Mouse (Mus musculus) gastrocnemius, postnatal 14 days (tissue): Measurements from ENCODE around the gene Efna2. TPM values are rescaled to one million over a fixed set of nuclear protein-coding genes. Genes with fewer than 3 reads are reported as not detected.

Source experiments
- DNase-seq: peaks from one replicate; pipeline ENCODE4 v3.0.0; 2021; ENCODE audit warnings: mixed read lengths
- intact Hi-C: fragments of 180-260 bp; cut with DNase I; formaldehyde crosslinking; loops from one replicate; pipeline ENCODE4 v1.15.1; 2025; ENCODE audit warnings: low total_unique reads
- total RNA-seq, 2 experiments: library from RNA; stranded (reverse); gene quantifications; 2 replicates each; pipeline ENCODE4 v1.2.3; 2021

The Efna2 gene
- total RNA-seq, 2 experiments from 2014 or later: 0.58 to 0.98 TPM

DNA sequence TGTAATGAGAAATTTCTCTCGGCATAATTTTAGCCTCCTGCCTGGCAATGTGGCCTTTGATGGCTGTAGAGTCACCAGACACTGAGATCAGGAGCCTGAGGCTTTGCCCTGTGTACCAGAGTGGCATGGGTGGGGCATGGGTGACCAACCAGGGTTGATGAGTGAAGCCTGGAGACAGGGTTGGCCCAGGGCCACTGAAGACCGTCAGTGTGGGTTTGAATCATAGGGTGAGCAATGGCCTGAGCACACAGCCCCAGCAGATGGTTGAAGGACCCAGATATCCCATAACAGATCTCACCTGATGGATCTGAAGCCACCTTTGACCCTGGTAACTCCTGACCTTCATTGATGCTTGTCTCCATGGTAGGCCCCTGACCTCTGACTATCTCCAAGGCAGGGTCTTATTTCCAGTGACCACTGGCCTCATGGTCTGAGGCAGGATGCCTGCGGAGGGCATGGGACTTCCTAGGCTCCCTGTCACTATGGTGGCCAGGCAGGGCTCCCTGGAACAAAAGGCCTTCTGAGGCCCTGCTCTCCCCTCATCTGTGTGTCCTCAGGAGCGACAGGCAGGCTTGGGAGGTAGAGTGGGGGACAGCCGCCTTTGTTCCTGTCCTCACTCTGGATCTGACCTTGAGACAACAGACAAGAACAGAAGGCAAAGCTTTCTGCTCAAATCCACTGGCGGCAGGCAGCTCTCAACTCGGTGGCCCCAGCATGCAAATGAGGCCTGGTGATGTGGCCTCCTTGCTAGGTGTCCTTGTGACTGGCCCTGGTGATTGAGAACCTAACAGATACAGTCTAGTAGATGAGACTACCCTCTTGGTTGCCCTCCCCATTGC, 1.6 kb upstream of the Efna2 start:
- no peak for DNase-seq
- intact Hi-C loops: loop anchor here (2.0 kb wide), 1 partner anchor 67 kb away; no protein-coding TSS in a partner anchor

DNA sequence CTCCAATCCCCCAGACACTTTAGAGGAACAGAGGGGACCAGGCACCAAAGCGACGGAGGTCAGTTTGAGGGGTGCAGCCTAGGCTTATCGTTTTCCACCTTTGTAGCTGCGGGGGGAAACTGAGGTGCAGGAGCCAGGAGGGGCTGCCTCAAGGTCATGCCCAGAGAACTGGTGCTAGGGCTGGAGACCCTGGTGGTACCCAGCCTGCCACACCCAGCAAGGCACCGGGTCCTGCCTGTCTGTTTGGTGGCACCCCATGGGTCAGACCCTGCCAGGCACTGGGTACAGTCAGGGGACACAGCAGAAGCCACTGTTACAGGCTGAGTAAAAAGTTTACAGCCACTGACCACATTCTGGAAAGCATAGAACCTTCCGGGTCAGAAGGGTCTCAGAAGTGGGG, 1.0 kb downstream of the Efna2 start:
- no peak for DNase-seq
- intact Hi-C loops: no loop called here

DNA sequence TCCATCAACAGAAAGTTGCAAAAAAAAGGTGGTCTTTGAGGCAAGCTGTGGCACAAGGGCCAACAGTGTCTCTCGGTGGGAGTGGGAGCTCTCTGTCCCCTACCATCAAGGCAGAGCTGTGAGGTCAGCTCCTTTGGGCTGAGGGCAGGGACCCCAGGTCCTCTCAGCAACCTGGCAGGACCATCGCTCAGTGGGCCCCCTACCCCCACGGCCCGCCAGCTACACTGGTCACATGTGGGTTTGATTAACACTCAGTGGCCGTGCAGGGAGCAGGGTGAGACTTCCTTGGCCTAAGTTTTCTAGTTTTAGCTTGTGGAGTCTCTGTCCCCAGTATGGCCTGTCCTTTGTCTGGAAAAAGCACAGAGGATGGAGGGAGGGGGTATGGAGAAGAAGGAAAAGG, 1.5 kb downstream of the Efna2 start:
- intact Hi-C loops: no loop called here
- no peak for DNase-seq

DNA sequence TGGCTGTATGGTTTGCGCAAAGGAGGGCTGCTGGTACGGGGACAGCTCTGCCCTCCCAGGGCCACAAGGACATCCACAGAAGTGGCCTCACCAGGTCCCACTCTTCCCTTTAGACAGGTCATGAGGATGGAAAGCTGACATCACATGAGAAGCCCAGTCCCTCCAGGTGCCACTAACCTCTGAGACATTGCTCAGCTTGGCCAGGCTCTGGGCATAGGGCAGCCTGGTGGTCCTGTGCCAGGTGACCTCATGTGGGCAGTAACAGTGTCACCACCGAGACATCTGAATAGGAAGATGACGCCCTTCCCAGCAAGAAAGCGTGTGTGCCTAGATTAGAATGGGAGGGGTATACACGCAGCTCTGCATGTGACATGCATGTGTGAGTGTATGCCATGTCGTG, 3.3 kb downstream of the Efna2 start:
- no peak for DNase-seq
- intact Hi-C loops: no loop called here

DNA sequence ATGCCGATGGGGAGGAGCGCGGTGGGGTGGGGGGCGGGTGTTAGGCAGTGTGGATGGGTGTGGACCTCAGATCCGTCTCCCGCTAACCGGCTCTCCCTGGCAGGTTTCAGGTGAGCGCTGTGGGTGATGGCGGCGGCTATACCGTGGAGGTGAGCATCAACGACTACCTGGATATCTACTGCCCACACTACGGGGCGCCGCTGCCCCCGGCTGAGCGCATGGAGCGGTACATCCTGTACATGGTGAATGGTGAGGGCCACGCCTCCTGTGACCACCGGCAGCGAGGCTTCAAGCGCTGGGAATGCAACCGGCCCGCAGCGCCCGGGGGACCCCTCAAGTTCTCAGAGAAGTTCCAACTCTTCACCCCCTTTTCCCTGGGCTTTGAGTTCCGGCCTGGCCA, 7.4 kb downstream of the Efna2 start:
- DNase-seq: no peak
- intact Hi-C loops: no loop called here

DNA sequence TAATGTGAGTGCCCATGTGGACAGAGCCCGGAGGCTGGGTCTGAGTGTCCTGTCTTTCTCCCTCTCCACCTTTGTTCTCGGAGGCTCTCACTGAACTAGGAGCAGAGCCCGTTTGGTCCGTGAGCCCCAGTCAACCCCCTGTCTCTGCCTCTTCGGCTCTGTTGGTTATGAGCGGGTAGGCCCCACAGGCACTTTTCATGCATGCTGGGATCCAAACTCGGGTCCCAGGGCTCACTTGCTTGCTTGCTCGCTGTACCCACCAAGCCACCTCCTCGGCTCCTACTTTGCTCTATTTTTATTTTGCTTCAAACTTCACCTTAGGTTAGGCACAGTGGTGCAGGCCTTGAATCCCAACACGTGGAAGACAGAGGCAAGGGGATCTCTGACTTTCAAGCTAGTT, 8.5 kb downstream of the Efna2 start:
- intact Hi-C loops: no loop called here

DNA sequence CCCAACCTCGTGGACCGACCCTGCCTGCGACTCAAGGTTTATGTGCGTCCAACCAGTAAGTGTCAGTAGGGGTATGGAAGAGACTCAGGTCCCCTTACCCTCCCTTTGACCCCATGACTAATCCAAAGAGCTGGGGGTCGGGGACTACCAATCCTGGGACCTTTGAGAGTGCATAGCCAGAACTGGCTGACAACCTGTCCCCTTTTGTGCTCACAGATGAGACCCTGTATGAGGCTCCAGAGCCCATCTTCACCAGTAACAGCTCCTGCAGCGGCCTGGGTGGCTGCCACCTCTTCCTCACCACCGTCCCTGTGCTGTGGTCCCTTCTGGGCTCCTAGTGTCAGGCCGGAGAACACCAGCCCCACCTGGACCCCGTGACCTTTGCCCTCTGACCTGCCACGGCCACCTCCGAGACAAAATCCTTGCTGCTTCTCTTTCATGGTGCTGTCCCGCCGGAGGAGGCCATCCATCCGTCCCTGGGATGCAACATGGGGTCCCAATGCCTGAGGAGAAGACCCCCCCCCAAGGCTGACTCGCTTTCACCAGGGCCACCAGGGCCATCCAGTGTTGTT, 9.3 kb downstream of the Efna2 start:
- intact Hi-C loops: no loop called here
- DNase-seq: no peak

More for the DNA sequence above, 8.5 kb downstream of the Efna2 start:
- no peak for DNase-seq

DNA sequence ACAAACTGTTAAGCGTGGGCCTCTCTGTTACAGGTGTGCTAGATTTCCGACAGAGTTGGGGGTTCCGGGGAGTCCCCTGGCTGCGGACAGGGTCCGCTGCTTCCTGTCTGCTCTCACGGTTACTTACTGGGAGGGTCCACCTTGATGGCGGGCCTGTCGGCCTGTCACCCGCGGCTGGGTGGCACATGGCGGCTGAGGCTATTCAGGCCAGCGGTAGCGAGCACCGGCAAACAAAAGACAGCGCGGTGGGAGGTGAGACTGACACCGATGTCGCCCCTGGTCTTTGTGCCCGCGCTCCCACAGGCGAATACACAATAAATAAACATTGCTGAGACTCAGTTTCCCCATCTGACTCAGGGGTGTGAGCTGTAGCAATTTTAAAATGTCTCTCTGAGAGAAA, 10.7 kb downstream of the Efna2 start:
- DNase-seq: no peak
- intact Hi-C loops: no loop called here

DNA sequence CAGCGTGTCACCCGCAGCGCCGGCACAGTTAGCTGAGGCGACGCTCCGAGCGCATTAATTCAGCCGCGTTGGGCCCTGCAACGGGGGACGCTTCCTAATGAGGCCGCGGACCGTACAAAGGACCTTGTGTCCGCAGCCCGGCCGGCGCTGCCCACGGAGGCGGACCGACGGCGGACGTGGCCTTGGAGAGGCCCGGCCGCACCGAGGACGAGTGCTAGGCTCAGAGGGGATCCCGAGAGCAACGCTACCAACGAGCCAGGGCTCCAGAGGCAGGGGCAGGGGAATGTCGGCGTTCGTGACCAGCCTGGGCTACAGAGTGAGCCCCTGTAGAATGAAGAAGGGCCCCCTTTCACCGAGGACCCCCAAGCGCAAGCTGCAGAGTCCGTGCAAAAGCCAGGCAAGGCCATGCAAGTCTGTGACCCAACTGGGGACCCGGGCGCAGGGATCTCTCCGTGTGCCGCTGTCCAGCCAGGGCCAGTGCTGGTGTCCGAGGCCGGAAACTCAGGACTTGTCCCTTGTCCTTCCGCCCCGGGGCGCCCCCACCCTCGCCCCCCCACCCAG, 11.3 kb downstream of the Efna2 start:
- intact Hi-C loops: no loop called here
- peak; percentile 54 for DNase-seq

DNA sequence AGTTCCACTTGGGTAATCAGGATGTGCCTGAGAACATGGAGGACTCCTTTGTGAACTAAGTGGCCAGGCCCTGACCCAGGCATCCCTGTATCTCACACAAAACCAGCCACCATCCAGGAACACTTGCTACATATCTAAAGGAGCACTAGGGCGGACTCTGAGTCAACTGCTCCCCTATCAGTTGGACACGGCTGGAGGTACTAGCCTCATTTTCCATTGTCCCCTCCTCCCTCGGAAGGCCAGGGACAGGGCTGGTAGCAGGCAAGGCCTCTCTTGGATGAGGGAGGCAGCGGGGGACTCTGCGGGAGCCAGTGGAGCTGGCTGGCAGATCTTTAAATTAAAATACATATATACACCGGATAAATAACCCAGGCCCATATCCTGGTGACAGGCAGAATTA, 14.7 kb downstream of the Efna2 start:
- intact Hi-C loops: no loop called here
- no peak for DNase-seq

DNA sequence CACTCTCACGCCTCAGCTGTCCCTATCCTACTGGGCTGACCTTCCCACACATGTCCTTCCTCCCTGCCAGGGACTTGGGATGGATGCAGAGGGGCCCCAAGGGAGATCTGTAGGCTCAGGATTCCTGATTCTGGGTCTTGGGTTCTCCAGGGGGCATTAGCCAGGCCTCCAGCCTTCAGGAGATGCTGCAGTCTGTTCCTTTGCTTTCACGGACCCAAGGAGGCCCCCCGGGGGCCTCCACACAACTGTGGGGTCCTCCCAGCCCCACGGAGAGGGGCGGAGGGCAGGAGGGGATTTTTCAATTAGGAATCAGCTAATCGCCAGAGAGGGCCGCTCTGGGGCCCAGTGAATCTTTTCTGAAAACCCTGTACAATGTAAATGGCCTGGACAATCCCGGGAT, 15.2 kb downstream of the Efna2 start:
- intact Hi-C loops: no loop called here
- DNase-seq: no peak

DNA sequence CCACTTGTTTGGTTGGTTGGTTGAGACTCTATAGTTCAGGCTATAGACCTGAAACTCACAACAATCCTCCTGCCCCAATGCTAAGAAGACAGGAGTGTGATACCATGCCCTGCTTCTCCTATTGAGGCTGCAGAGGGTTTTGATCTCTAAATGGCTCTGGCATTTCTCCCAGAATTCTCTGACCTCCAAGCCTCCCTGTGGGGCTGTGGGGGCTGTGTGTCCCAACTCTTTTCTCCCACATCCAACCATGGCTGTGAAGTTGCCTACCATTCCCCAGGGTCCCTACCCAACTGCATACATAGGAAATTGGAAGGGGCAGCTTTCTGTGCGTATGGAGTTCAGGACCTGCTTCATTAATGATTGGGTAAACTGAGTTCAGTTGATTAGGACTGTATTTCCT, 16.9 kb downstream of the Efna2 start:
- intact Hi-C loops: no loop called here
- no peak for DNase-seq

DNA sequence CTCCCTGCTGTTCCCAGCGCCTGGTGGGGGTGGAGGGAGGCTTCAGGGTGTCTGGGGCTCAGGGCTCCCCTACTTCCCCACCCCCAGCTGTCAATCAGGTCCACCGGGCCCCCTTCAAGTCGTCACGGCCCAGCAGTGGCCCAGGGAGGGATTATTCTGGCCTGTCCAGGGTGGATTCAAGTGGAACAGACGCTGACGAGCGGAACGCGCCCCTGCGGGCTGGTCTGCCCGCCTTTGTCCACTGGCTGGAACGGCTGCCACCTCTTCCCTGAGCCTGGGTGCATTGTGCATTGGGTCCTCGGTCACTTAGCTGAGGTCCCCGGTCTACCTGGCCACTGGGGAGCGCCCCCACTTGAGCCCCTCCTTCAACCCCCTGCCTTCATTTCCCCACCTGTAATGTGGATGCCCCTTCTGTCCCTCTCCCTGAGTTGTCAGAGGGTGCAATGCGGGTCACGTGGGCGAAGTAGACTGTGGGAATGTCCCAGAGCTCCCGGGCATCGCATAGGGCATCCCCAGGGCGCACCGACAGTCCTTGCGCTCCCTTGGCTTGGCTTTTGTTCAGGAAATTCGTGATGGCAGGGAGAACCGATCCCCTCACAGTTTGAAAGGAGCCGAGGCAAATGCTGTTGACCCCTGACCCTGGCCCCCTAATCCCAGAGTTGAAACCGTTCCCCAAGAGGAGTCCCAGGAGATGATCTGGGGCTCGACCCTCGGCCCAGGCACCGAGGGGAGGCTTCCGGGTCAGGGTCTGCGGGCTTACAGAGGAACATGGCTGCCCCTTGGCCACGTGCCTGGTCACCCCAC, 17.7 kb downstream of the Efna2 start:
- no peak for DNase-seq
- intact Hi-C loops: no loop called here

DNA sequence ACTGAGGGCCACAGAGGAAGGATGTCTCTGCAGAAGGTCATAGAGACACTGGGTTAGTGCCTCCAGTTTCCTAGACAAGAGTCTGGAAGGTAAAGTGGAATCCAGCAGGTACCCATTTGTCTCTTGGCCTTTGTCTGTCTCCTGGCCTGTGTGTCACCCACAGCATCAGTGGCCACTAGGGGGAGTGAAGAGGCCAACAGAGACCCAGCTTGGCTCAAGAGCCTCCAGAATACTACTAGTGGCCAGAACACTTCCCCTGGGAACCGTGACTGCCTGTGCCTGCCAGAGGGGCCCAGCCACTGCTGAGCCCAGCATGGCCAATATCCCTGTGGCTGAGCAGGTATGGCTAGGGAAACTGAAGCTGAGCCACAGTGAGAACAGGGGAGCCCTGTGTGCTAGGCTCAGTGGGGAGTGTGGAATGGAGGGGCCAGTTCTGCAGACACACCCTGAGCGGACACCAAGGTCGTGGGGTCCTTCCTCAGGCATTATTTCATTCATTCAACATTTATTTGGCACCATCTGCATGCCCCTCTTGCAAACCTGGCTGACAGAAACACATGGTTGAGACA, 20.2 kb downstream of the Efna2 start:
- peak; percentile 84 for DNase-seq
- intact Hi-C loops: no loop called here

DNA sequence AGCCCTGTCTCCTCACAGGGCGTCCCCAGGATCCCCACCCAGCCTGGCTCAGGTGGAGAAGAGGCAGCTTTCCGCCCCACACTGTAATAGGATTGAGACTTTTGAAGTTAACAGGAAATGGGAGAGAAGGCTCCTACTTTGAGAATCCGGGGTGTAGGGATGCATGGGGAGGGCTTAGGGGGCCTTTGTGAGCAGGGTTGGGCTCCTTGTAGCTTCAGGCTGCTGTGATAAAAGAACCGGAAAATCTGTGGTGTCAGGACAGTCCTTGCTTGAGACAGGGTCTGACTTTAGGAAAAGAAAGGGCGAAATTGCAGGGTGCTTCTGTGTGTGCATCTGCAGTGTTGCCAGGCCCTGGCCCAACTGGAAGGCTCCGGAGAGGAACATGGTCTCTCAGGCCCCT, 21.2 kb downstream of the Efna2 start:
- intact Hi-C loops: no loop called here

DNA sequence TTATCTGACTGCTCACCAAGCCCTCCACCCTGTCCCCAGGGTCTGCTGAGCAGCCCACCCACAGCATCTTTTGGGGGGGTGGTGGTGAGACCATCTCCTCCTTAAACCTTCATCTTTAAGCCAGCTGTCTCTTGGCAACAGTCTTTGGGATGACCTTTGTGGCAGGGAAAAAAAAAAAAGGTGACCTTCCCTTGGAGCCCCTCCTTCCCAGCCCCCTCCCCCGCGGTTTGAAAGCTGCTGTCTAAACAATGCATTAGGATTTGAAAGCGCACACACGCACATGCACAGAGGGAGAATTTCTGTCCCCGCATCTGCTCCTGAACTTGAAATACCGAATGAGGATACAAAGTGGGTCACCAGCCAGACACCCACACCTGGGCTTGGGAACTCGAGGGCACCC, 24.8 kb downstream of the Efna2 start:
- intact Hi-C loops: no loop called here
- no peak for DNase-seq

More for the DNA sequence above, 21.2 kb downstream of the Efna2 start:
- no peak for DNase-seq

DNA sequence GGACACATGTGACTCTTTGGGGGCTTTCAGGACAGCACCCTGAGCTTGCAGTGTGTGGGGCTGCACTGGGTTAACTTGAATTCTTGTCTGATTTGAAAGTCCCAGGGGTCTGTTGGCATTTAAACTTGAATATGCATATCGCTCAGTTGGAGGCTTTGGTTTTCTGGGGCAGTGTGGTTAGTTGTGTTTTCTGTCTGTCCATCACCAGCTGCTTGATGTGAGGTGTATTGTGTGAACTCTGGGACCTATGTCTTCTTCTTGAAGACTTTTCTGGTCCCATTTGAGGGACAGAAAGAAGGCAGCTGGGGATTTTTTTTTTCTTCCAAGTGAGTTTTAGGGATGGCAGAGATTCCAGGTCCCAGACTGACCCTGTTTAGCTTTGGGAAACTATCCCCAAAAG, 27.9 kb downstream of the Efna2 start:
- DNase-seq: no peak
- intact Hi-C loops: no loop called here

DNA sequence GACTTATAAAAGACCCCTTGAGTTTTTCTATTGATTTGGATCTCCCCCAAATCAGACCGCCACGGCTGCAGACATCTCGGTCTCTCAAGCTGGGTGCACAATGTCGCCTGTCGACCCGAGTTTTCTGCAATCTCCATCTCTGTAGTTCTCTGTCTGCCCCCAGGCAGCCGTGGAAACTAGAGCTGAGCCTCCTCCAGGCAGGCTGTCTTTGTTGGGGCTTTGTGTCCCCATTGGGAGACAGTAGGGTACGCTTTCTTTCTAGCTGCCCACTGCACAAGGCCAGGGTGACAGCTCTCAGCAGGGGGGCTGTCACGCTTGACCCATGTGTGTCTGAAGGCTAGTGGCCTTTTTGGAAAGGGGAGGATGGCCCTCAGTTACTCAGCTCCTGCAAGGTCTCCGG, 28.4 kb downstream of the Efna2 start:
- intact Hi-C loops: no loop called here
- DNase-seq: no peak

DNA sequence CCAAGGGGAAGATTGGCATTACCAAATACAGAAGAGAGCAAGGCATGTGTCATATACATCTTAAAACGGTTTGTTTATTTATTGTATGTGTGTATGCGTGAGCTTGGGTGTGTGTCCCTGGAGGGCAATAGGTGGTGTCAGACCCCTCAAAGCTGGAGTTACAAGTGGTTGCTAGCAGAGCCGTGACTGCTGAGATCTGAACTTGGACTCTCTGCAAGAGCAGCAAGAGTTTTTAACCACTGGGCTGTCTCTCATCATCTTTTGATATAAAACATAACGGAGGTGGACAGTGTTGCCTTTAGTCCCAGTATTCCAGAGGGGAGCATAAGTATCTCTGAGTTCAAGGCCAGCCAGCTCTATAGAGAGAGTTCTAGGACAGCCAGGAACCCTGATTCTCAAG, 29.0 kb downstream of the Efna2 start:
- DNase-seq: no peak
- intact Hi-C loops: no loop called here

DNA sequence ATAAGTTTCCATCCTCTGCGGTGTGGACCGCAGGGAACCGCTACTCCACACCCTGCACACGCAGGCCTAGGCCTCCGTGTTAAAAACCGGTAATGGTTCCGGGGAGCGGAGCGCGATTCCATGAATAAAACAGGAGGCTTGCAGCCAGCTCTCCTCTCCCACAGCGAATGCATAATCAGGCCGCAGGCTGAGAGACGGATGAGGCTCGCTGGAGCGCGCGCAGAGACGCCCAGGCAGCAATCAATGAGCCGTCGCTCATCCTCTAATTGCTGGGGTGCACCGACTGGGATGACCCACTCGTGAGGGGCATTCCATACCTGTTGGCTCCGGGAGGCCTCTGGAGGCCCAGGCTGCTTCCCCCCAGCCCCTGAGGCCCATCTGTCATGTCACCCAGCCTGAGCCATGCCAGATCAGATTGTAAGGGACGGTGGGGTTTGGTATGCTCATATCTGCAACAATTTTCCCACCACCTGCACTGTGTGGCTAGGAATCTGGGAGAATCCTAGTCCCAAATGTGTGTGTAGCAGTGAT, 29.6 kb downstream of the Efna2 start:
- intact Hi-C loops: no loop called here
- no peak for DNase-seq
